Mouse (Mus musculus): ENCODE measurements around the gene Rnd3.

DNA sequence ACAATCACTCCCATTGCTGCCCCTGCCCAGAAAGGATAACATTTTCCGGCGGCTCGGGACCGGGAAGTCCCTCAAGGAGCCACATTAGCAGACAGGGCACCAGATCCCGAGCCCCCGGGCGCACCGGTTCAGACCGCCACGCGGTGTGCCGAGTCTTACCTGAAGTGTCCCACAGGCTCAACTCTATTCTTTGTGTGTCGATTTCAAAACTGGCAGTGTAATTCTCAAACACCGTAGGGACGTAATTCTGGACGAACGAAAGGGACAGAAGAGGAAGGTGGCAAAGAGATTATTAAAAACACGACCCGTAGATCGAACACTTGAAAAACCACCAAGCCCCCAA, 875 bp downstream of the Rnd3 start:
- no peak for TF ChIP-seq CTCF (IDR thresholded peaks at IDR 0.05; ENCODE audit: low read depth, low read length)
- TF ChIP-seq POLR2A (IDR thresholded peaks at IDR 0.05; ENCODE audit: extremely low read depth, insufficient read depth, low read length) = no peak
